Mouse (Mus musculus) spleen, adult 2 months (tissue): ENCODE data around the gene Acsbg2.

Source experiments
- CTCF ChIP-seq: fragments of 200-500 bp; IDR thresholded peaks from 2 replicates; pipeline ENCODE4 v1.5.1; 2011; ENCODE audit warnings: mild to moderate bottlenecking, inconsistent platforms; ENCODE audit not compliant: insufficient read depth, insufficient read length, insufficient replicate concordance; ENCODE audit errors: extremely low read depth
- POLR2A ChIP-seq: fragments of 200-500 bp; IDR thresholded peaks from 2 replicates; pipeline ENCODE4 v1.6.1; 2011; ENCODE audit warnings: low read depth, low read length, inconsistent platforms

DNA sequence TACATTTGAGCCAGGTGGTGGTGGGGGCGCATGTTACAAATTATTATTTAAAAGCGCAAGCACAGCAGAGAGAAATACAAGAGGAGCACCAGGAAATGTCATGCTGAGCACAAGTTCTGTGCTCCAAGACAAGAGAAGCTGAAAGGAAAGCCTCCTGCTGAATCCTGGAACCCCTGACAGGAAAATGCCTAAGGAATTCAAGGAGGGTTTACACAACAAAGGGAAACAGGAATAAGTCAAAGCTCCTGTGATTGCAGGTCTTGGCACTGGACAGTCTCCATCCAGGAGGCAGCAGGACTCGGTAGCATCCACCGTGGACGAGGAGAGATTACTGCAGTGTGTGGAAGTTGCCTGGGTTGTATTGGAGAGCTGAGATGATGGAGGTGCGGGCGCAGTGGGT lies 8.2 kb downstream of the Acsbg2 start:
- no peak for TF ChIP-seq POLR2A
- no peak for TF ChIP-seq CTCF
